Mouse (Mus musculus) E14TG2a.4 (cell line): ENCODE data around the gene Dera.

Source experiments
- H3K27me3 ChIP-seq: 2 replicates; pipeline ENCODE4 v1.6.1; 2014; ENCODE audit warnings: low read length, control low read depth; ENCODE audit not compliant: insufficient read depth
- H3K36me3 ChIP-seq: 2 replicates; pipeline ENCODE4 v1.6.1; 2014; ENCODE audit warnings: low read length, control low read depth; ENCODE audit not compliant: insufficient read depth
- H3K4me1 ChIP-seq: replicated peaks from 2 replicates; pipeline ENCODE4 v1.6.1; 2014; ENCODE audit warnings: low read depth, low read length, control low read depth
- H3K4me3 ChIP-seq: replicated peaks from 2 replicates; pipeline ENCODE4 v1.5.1; 2014; ENCODE audit warnings: mild to moderate bottlenecking, low read length
- H3K9me3 ChIP-seq: 2 replicates; pipeline ENCODE4 v1.6.1; 2014; ENCODE audit warnings: low read length, control low read depth
- CTCF ChIP-seq: conservative IDR thresholded peaks from 2 replicates; pipeline ENCODE4 v1.5.1; 2014; ENCODE audit warnings: low read length
- NANOG ChIP-seq: IDR thresholded peaks from 2 replicates; pipeline ENCODE4 v1.6.1; 2014; ENCODE audit warnings: borderline replicate concordance, low read length, mixed read lengths
- POU5F1 ChIP-seq: IDR thresholded peaks from 2 replicates; pipeline ENCODE4 v1.6.1; 2014; ENCODE audit warnings: low read length, borderline replicate concordance

Gene Dera

DNA sequence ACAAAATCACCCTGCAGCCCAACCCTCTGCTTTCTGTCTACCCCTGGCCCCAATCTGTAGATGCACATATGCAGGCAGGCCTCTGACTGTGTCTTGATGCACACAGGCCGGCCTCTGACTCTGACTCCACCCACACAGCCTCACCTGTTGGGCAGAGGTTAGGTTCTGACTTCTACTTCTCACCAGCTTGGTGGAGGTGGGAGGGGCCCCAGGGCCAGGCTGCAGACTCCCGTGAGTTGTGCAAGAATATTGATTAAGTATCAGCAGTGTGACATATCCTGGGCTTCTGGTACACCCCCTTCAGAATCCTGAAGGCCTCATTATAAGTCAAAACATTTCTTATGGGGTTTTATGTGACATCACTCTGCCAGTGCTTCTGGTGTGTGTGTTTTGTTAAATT lies 35.3 kb downstream of the Dera start:
- Histone ChIP-seq H3K9me3 (no peaks in the 10 kb centered on the region), H3K36me3 (peaks cover 13% of the 10 kb centered on the region), H3K27me3 (no peaks in the 10 kb centered on the region), H3K4me1 (peaks cover 12% of the 10 kb centered on the region), H3K4me3 (no peak overlapping the region)
- TF ChIP-seq POU5F1 (no peak), NANOG (no peak), CTCF (no peak)

DNA sequence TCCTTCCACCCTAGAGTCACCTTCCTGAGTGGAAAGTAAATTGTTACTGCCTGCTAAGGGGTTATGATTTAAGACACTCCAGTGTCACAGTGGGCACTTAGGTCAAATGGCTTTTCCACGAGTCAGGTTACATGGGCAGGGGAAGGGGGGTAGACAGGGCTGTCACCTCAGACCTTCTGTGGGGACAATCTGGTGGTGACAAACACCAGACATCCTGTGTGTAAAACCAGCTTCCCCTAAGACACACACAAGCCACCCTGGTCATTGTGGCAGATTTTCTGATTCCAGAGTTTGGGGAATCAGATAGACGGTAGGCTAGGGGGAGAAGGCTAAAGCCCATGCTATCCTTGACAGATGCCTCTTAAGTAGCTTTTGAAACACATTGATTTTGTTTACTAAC lies 41.1 kb downstream of the Dera start:
- H3K27me3 ChIP-seq, result no peaks in the 10 kb centered on the region
- H3K9me3 ChIP-seq, result no peaks in the 10 kb centered on the region
- 0 out of 2 replicates have a peak, but pooled peaks cover 7% of the 10 kb centered on the region for H3K36me3 ChIP-seq
- no peak for TF ChIP-seq POU5F1
- no peak for TF ChIP-seq CTCF
- TF ChIP-seq NANOG, result no peak
- peaks cover 5% of the 10 kb centered on the region for H3K4me1 ChIP-seq
- no peak overlapping the region for H3K4me3 ChIP-seq

DNA sequence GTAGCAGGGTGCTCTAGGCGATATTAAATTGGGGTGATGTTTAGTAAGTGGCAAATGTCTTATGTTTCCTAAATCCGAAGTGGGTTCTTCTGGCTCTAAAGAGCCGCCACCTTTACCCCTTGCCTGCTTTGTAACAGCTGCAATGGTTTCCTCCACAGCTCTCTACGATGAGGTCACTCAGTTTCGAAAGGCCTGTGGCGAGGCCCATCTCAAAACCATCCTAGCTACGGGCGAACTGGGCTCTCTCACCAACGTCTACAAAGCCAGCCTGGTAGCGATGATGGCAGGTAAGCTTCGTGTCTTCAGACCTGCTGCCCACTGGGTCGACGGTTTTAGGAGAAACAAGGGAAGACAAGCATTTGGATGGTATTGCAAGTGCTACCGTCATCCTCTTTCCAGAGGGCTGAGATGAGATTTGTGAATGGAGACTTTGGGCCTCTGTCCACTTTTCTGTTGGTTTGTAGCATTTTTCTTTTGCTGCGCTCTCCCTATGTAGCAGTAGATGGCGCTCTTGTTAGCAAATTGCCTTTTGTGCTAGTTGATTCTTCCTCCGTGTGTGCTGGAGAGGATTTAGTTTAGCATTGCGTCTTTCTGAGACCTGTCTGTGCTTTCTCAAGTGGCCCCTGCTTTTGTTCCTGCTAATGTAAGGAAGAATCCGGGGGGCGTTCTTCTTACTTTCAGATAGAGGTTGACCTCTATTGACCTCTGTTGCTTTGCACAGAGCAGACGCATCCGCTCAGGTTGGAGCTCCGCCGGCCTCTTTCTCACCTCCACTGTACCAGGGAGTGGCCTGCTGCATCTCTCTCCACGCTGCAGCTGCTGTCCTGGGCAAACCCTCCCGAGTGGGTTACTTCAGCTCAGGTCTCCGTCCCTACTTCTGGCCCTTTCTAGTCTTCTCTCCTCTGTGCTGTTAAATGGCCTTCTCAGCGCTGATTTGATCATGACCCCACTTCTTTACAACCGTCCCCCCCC lies 42.5 kb downstream of the Dera start:
- no peak overlapping the region for H3K4me3 ChIP-seq
- 0 out of 2 replicates have a peak, but pooled peaks cover 7% of the 10 kb centered on the region for H3K36me3 ChIP-seq
- H3K27me3 ChIP-seq, result no peaks in the 10 kb centered on the region
- H3K4me1 ChIP-seq, result peaks cover 5% of the 10 kb centered on the region
- H3K9me3 ChIP-seq, result no peaks in the 10 kb centered on the region
- TF ChIP-seq CTCF, result peak; percentile 72
- no peak for TF ChIP-seq NANOG
- TF ChIP-seq POU5F1, result no peak

DNA sequence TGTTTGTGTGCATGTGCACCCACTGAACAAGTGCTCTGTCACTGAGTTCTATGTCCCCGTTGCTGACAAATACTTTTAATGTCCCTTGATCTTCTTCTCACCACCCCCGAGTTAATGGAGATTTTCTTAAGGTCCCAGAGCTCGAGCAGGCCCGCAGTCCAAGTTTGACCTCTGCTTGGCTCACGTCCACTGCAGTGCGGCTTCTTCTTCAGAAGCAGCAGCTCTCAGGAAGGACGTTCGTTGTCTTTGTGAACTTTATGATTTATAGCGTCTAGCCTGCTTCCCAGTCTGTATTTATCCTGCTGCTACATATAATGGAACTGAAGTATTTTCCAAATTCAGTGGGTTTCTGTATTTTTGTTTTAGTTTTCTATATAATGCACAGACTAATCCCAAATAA lies 44.9 kb downstream of the Dera start:
- TF ChIP-seq NANOG, result no peak
- no peak for TF ChIP-seq CTCF
- no peak for TF ChIP-seq POU5F1
- Histone ChIP-seq H3K27me3 (no peaks in the 10 kb centered on the region), H3K36me3 (0 out of 2 replicates have a peak, but pooled peaks cover 7% of the 10 kb centered on the region), H3K9me3 (no peaks in the 10 kb centered on the region), H3K4me3 (no peak overlapping the region), H3K4me1 (peaks cover 8% of the 10 kb centered on the region)

DNA sequence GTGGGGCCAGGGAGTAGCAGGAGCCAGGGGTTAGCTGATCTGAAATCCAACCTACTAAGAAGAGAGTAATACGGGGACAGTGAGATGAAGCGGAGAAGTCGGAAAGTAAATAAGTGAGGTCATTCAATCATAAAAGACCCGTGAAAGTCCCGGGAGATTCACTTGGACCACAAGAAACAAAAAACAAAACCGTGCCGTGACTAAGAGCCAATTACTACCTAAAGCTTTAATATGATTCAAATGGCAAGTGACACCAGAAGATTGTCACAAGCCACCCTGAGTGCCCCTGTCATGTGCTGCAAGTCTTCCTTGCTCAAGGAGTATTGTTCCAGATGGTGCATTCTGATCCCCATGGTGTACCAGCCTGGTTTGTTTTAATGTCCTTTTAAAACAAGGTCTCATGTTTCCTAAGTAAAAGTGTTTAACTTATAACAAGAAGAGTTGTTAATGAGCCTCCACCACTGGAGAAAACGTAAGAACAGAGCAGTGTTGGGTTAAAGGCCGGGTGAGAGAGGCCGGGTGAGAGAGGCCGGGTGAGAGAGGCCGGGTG lies 49.2 kb downstream of the Dera start:
- TF ChIP-seq POU5F1 (no peak), CTCF (no peak), NANOG (no peak)
- Histone ChIP-seq H3K36me3 (0 out of 2 replicates have a peak, but pooled peaks cover 7% of the 10 kb centered on the region), H3K4me3 (no peak overlapping the region), H3K4me1 (peaks cover 20% of the 10 kb centered on the region), H3K27me3 (no peaks in the 10 kb centered on the region), H3K9me3 (no peaks in the 10 kb centered on the region)

DNA sequence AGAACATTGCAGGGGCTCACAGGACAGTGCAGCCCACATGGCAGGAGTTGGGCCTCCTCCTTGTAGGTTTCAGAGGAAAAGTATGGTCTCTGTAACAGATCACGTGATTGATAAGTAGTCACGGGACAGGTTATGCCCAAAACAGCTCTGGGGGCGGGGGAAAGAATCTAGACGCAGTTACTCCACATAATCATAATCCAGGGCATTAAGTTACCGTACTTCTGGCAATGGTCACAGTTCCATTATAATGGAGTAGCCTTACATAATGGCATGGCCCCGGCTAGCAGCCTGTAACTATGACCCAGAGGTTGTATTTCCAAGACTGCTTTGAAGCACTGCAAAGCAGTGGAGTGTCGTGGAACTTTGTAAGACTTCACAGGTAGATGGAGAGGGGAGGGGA lies 49.8 kb downstream of the Dera start:
- TF ChIP-seq NANOG (no peak), POU5F1 (no peak), CTCF (no peak)
- Histone ChIP-seq H3K36me3 (0 out of 2 replicates have a peak, but pooled peaks cover 5% of the 10 kb centered on the region), H3K4me1 (peaks cover 20% of the 10 kb centered on the region), H3K27me3 (no peaks in the 10 kb centered on the region), H3K9me3 (no peaks in the 10 kb centered on the region), H3K4me3 (no peak overlapping the region)

DNA sequence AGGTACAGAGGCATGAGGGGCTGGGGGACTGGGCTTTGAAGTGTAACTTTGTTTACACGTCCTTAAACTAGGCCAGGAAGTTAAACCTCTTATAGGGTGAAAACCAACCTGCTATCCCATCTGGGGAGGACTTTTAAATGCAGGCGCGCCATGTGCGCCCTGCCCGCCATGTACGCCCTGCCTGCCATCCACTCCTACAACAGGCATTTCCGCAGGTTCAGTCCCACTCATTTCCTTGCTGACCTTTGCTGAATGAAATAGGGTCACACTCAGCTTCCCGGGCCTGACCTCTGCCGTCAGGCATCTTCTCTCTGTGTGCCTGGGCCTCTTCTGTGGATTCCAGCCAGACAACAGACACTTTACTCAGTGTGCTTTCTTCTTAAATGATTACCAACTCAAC lies 50.3 kb downstream of the Dera start:
- Histone ChIP-seq H3K4me1 (peaks cover 20% of the 10 kb centered on the region), H3K4me3 (no peak overlapping the region), H3K9me3 (no peaks in the 10 kb centered on the region), H3K36me3 (0 out of 2 replicates have a peak, but pooled peaks cover 3% of the 10 kb centered on the region), H3K27me3 (no peaks in the 10 kb centered on the region)
- TF ChIP-seq NANOG, result no peak

DNA sequence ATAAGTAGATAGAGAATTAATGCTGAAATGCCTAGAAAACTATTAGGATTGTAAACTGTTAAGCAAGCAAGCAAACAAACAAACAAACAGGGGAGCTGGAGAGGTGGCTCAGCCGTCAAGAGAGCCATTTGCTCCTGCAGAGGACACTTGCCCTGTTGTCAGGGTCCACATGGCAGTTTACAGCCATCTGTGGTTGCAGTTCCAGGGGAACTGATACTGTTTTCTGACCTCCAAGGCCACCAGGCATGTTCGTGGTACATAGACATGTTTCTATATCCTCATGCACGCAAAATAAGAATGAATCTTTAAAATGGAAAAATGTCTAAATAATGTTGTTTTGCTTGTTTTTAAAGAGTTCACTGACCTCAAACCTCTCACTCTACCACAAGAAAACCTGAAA lies 52.0 kb downstream of the Dera start:
- peaks cover 20% of the 10 kb centered on the region for H3K4me1 ChIP-seq
- TF ChIP-seq POU5F1 (no peak), CTCF (no peak), NANOG (no peak)
- H3K36me3 ChIP-seq, result no peaks in the 10 kb centered on the region
- H3K9me3 ChIP-seq, result no peaks in the 10 kb centered on the region
- H3K4me3 ChIP-seq, result no peak overlapping the region
- no peaks in the 10 kb centered on the region for H3K27me3 ChIP-seq

DNA sequence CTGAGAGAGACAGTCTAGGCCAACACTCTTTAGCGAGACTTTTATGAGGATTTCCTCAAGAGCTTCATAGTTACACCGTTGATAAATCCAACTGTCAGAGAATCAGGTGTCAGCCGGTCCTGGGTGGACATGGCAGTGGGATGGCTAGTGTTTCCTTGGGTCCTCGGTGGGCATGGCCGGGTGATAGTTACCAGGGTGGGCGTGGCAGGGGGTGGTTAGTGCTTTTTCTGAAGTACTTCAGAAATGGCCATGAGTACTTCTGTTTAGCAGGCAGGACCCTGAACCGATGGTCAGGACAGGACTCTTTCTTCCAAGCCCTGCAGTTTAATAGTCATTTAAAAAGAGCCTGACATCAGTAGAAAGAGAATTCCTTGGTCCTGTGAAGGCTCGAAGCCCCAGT lies 52.5 kb downstream of the Dera start:
- Histone ChIP-seq H3K4me1 (peaks cover 20% of the 10 kb centered on the region), H3K4me3 (no peak overlapping the region), H3K36me3 (no peaks in the 10 kb centered on the region), H3K27me3 (no peaks in the 10 kb centered on the region), H3K9me3 (no peaks in the 10 kb centered on the region)
- TF ChIP-seq NANOG (no peak), POU5F1 (no peak), CTCF (no peak)
